Mouse (Mus musculus) stomach, postnatal 0 days (tissue): Measurements from ENCODE around the gene Map3k6.

Experiments
- CTCF ChIP-seq: IDR thresholded peaks from 2 replicates; pipeline ENCODE4 v1.5.1; 2016; ENCODE audit warnings: antibody characterized with exemption, low read depth, mild to moderate bottlenecking, moderate library complexity
- EP300 ChIP-seq: optimal IDR thresholded peaks from 2 replicates; pipeline ENCODE3; 2016; ENCODE audit warnings: antibody characterized with exemption

GRCm38 (mm10) chr4:133285299-133285698 lies 44.7 kb downstream of the Map3k6 start:
- TF ChIP-seq CTCF (no peak), EP300 (no peak)
